Mouse (Mus musculus) cerebellum, adult 18-20 months (tissue): ENCODE measurements around the gene Cacna1d.

ENCODE experiments used
- DNase-seq, 2 experiments: peaks; one replicate each; pipeline ENCODE4 v3.0.0; 2021

Cacna1d gene

GRCm38 (mm10) chr14:30255701-30256400 is 235.4 kb downstream of the Cacna1d start:
- DNase-seq = no peak

GRCm38 (mm10) chr14:30254776-30255175 is 236.5 kb downstream of the Cacna1d start:
- no peak for DNase-seq

GRCm38 (mm10) chr14:30252824-30253223 is 238.4 kb downstream of the Cacna1d start:
- no peak for DNase-seq

GRCm38 (mm10) chr14:30251351-30251750 is 239.9 kb downstream of the Cacna1d start:
- no peak for DNase-seq

- DNase-seq = no peak
Observed at GRCm38 (mm10) chr14:30249591-30249990, 241.7 kb downstream of the Cacna1d start.

- no peak for DNase-seq
Observed at GRCm38 (mm10) chr14:30248811-30249210, 242.4 kb downstream of the Cacna1d start.

GRCm38 (mm10) chr14:30248121-30248520 is 243.1 kb downstream of the Cacna1d start:
- DNase-seq = no peak

- DNase-seq = no peak
Observed at GRCm38 (mm10) chr14:30247606-30248005, 243.6 kb downstream of the Cacna1d start.

- DNase-seq = no peak
Observed at GRCm38 (mm10) chr14:30244776-30245175, 246.5 kb downstream of the Cacna1d start.

- DNase-seq = no peak
Observed at GRCm38 (mm10) chr14:30242818-30243205, 248.4 kb downstream of the Cacna1d start.

- no peak for DNase-seq
Observed at GRCm38 (mm10) chr14:30242166-30242817, 249.0 kb downstream of the Cacna1d start.

- no peak for DNase-seq
Observed at GRCm38 (mm10) chr14:30240916-30241515, 250.2 kb downstream of the Cacna1d start.

GRCm38 (mm10) chr14:30238807-30239206 is 252.4 kb downstream of the Cacna1d start:
- DNase-seq = no peak

- no peak for DNase-seq
Observed at GRCm38 (mm10) chr14:30225161-30225560, 266.1 kb downstream of the Cacna1d start.

GRCm38 (mm10) chr14:30222101-30222500 is 269.2 kb downstream of the Cacna1d start:
- DNase-seq = peak; percentile 34 to 36

GRCm38 (mm10) chr14:30219851-30220250 is 271.4 kb downstream of the Cacna1d start:
- no peak for DNase-seq

GRCm38 (mm10) chr14:30218114-30218513 is 273.1 kb downstream of the Cacna1d start:
- DNase-seq = peak; percentile 92 to 97

GRCm38 (mm10) chr14:30217124-30217523 is 274.1 kb downstream of the Cacna1d start:
- no peak for DNase-seq

- DNase-seq = peak; percentile 45 to 66
Observed at GRCm38 (mm10) chr14:30208156-30208555, 283.1 kb downstream of the Cacna1d start.

GRCm38 (mm10) chr14:30205821-30206220 is 285.4 kb downstream of the Cacna1d start:
- DNase-seq = no peak

- DNase-seq = peak; percentile 63 to 71
Observed at GRCm38 (mm10) chr14:30204526-30204925, 286.7 kb downstream of the Cacna1d start.

- DNase-seq = no peak
Observed at GRCm38 (mm10) chr14:30200310-30200709, 290.9 kb downstream of the Cacna1d start.

GRCm38 (mm10) chr14:30198882-30199281 is 292.4 kb downstream of the Cacna1d start:
- DNase-seq = no peak

GRCm38 (mm10) chr14:30198116-30198515 is 293.1 kb downstream of the Cacna1d start:
- DNase-seq = no peak
